Mouse (Mus musculus): ENCODE data around the gene Ugt1a6b. TPM values are rescaled to one million over a fixed set of nuclear protein-coding genes. Genes with fewer than 3 reads are reported as not detected.

Ugt1a6b gene
- total and polyA plus RNA-seq, 2 experiments from 2014 or later = 2.0 to 2.9 TPM

DNA sequence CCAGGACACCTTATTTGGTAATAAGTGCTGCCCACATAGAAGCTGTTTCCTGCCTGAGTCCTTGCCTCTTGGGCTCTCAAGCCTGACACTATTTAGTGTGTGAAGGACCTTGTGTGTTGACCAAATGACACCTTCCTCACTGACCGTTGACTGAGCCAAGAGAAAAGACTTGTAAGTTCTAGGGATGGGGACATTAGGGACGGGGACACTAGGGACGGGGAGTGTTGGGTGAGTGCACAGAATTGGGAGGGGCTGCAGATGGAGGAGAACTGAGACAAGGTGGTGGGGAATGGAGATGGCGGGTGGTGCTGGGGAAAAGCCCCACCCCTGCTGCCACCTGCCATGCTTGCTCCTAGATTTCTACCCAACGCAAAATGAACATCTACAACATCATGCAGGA, 126.9 kb downstream of the Ugt1a6b start:
- no peak for ATAC-seq
- 88% methylated on average over 5 of the region's 5 CpGs for WGBS
- Histone ChIP-seq H3K36me3 (ENCODE audit: insufficient read depth) (no peaks in the 10 kb centered on the region), H3K4me2 (ENCODE audit: low read depth) (no peak overlapping the region), H3K4me3 (ENCODE audit: low read depth, low read length) (no peak overlapping the region), H3K9me3 (ENCODE audit: low read length) (peaks cover 97% of the 10 kb centered on the region), H3K9ac (no peak overlapping the region), H3K27ac (ENCODE audit: low read depth, low read length) (no peak overlapping the region), H3K27me3 (ENCODE audit: insufficient read depth, low read length) (no peaks in the 10 kb centered on the region), H3K4me1 (ENCODE audit: insufficient read depth) (no peaks in the 10 kb centered on the region)
- no peak for TF ChIP-seq CTCF (IDR thresholded peaks at IDR 0.05; ENCODE audit: low read depth)
- DNase-seq = no peak

GRCm38 (mm10) chr1:88230421-88230820, 127.4 kb downstream of the Ugt1a6b start:
- Histone ChIP-seq H3K9me3 (ENCODE audit: low read length) (peaks cover 100% of the 10 kb centered on the region), H3K27ac (ENCODE audit: low read depth, low read length) (no peak overlapping the region), H3K27me3 (ENCODE audit: insufficient read depth, low read length) (no peaks in the 10 kb centered on the region), H3K4me1 (ENCODE audit: insufficient read depth) (no peaks in the 10 kb centered on the region), H3K4me2 (ENCODE audit: low read depth) (no peak overlapping the region), H3K36me3 (ENCODE audit: insufficient read depth) (no peaks in the 10 kb centered on the region), H3K9ac (no peak overlapping the region), H3K4me3 (ENCODE audit: low read depth, low read length) (no peak overlapping the region)
- DNase-seq (no peak), ATAC-seq (no peak)
- 74% methylated on average over 7 of the region's 7 CpGs for WGBS
- no peak for TF ChIP-seq CTCF (IDR thresholded peaks at IDR 0.05; ENCODE audit: low read depth)

DNA sequence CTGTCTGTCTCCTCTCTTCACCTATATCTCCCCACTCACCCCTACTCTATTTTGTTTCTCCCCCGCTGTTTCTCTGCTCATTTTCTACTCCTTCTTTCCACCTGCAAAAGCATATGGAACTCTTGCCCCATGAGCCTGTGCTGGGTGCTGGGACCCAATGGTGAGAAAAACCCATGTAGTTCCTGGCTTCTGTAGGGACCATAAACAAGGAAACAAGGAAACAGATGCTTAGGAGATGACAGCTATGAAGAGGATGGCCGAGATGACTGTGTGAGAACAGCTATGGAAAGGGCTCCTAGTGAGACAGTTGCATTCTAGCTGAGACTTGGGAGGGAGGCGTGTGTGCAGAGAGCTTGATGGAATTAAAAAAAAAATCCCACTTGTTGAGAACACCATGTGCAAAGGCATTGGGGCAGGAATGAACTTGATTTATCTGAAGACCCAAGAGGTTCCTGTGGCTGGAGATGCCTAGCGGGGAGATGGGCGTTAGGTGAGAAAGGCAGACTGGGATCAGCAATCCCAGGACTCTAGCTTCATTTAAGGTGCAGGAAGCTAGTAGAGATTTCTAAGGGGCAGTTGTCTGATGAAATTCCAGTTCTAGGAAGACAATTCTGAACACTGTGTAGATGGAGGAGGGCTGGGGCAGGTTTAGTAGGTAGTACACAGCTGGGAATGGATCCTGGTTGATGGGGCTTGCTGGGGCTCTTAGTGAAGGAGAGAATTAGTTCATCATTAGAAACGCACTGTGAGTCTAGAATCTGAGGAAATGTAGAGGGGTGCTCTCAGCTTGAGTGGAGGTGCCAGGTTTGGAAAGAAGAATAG, 128.1 kb downstream of the Ugt1a6b start:
- H3K27ac ChIP-seq (ENCODE audit: low read depth, low read length) = no peak overlapping the region
- no peaks in the 10 kb centered on the region for H3K27me3 ChIP-seq (ENCODE audit: insufficient read depth, low read length)
- no peak overlapping the region for H3K9ac ChIP-seq
- H3K4me2 ChIP-seq (ENCODE audit: low read depth) = no peak overlapping the region
- WGBS = 80% methylated on average over 6 of the region's 6 CpGs
- TF ChIP-seq CTCF (IDR thresholded peaks at IDR 0.05; ENCODE audit: low read depth) = no peak
- ATAC-seq (no peak), DNase-seq (no peak)
- no peaks in the 10 kb centered on the region for H3K36me3 ChIP-seq (ENCODE audit: insufficient read depth)
- H3K4me3 ChIP-seq (ENCODE audit: low read depth, low read length) = no peak overlapping the region
- peaks cover 100% of the 10 kb centered on the region for H3K9me3 ChIP-seq (ENCODE audit: low read length)
- no peaks in the 10 kb centered on the region for H3K4me1 ChIP-seq (ENCODE audit: insufficient read depth)

DNA sequence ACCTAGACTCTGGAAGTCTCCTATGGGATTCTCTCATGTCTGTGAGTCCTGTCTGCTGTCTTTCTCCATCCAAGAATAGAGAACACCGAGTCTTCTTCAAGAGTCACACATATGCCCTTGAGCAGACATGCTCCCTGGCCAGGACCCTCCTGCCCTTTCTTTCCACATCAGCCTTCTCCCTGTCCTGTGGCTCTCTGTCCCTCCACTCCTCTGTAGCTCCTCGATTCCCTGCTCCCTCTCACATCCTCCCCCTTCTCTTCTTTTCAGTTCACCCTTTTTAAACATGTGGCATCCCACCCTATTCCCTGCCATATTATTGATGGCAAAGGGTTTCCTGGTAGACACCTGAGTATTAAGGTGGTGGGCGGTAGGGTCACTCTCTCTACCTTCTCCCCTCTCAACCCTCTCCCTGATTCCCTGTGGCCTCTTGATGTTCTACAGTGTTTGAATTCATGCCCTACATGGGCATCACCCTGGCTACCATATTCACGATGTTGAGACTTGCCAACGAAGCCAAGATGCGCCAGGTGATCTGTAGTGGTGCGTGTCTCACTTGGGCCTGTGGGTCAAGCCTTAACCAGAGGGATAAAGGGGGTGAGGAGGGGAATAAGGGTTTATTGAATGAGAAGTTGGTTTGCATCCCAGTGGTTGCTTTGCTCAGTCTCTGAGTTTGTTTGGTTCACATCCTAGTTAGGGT, 128.9 kb downstream of the Ugt1a6b start:
- no peak overlapping the region for H3K4me3 ChIP-seq (ENCODE audit: low read depth, low read length)
- no peaks in the 10 kb centered on the region for H3K27me3 ChIP-seq (ENCODE audit: insufficient read depth, low read length)
- H3K9me3 ChIP-seq (ENCODE audit: low read length) = peaks cover 98% of the 10 kb centered on the region
- H3K9ac ChIP-seq = no peak overlapping the region
- no peak overlapping the region for H3K27ac ChIP-seq (ENCODE audit: low read depth, low read length)
- DNase-seq (no peak), ATAC-seq (no peak)
- 67% methylated on average over 7 of the region's 7 CpGs for WGBS
- H3K4me1 ChIP-seq (ENCODE audit: insufficient read depth) = no peaks in the 10 kb centered on the region
- no peak overlapping the region for H3K4me2 ChIP-seq (ENCODE audit: low read depth)
- TF ChIP-seq CTCF (IDR thresholded peaks at IDR 0.05; ENCODE audit: low read depth) = no peak
- no peaks in the 10 kb centered on the region for H3K36me3 ChIP-seq (ENCODE audit: insufficient read depth)

DNA sequence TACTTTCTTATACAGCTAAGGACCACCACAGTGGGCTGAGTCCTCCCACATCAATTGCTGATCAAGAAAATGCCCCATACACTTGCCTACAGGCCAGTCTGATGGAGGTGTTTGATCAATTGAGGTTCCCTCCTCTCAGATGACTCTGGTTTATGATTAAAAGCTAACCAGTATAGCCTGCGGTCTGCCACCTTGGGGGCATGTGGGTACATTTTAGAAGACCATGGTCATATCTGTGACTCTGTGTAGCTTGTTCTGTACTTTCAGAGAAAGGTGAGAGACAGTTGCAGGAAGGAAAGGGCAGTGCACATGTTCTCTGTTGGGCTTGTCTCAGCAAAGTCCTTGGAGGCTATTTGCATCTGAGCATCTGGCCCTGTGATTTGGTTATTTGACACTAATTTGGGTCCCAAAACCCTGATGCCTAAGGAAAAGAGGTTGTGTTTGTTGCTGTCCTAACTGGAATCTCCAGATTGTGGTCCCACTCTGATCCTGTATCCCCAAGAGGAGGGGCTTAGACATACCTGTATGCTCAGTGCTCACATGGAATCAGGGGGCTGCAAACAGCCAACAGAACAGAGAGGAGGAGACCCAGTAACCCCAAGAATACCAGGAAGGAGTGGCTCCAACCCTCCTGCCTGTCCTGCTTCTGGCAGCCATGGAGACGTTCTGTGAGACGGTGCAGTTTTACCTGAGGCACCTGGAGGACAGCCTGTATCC, 129.8 kb downstream of the Ugt1a6b start:
- H3K36me3 ChIP-seq (ENCODE audit: insufficient read depth) = no peaks in the 10 kb centered on the region
- no peak overlapping the region for H3K4me3 ChIP-seq (ENCODE audit: low read depth, low read length)
- no peak for DNase-seq
- H3K4me2 ChIP-seq (ENCODE audit: low read depth) = no peak overlapping the region
- TF ChIP-seq CTCF (IDR thresholded peaks at IDR 0.05; ENCODE audit: low read depth) = no peak
- H3K27ac ChIP-seq (ENCODE audit: low read depth, low read length) = no peak overlapping the region
- H3K9me3 ChIP-seq (ENCODE audit: low read length) = peaks cover 98% of the 10 kb centered on the region
- H3K9ac ChIP-seq = no peak overlapping the region
- no peaks in the 10 kb centered on the region for H3K27me3 ChIP-seq (ENCODE audit: insufficient read depth, low read length)
- no peaks in the 10 kb centered on the region for H3K4me1 ChIP-seq (ENCODE audit: insufficient read depth)
- ATAC-seq = no peak
- WGBS = 60% methylated on average over 3 of the region's 3 CpGs

- Histone ChIP-seq H3K36me3 (ENCODE audit: insufficient read depth) (no peaks in the 10 kb centered on the region), H3K9ac (no peak overlapping the region), H3K9me3 (ENCODE audit: low read length) (peaks cover 98% of the 10 kb centered on the region), H3K27ac (ENCODE audit: low read depth, low read length) (no peak overlapping the region), H3K4me1 (ENCODE audit: insufficient read depth) (no peaks in the 10 kb centered on the region), H3K4me3 (ENCODE audit: low read depth, low read length) (no peak overlapping the region), H3K27me3 (ENCODE audit: insufficient read depth, low read length) (no peaks in the 10 kb centered on the region), H3K4me2 (ENCODE audit: low read depth) (no peak overlapping the region)
- no peak for DNase-seq
- no peak for ATAC-seq
- no peak for TF ChIP-seq CTCF (IDR thresholded peaks at IDR 0.05; ENCODE audit: low read depth)
- 70% methylated on average over 14 of the region's 14 CpGs for WGBS
Observed at GRCm38 (mm10) chr1:88233421-88234247, 130.6 kb downstream of the Ugt1a6b start.

Measured in forebrain, postnatal 0 days (tissue).